Mouse (Mus musculus) embryonic fibroblast, embryonic 13.5 days (primary cell): ENCODE data around the gene Trp73. TPM values are rescaled to one million over a fixed set of nuclear protein-coding genes. Genes with fewer than 3 reads are reported as not detected.

Experiments used
- H3K27ac ChIP-seq: 2 replicates; pipeline ENCODE4 v1.5.1; 2012; ENCODE audit warnings: low read length, control low read depth, inconsistent platforms; ENCODE audit not compliant: insufficient read depth
- H3K4me1 ChIP-seq: 2 replicates; pipeline ENCODE4 v1.6.1; 2011; ENCODE audit warnings: low read length; ENCODE audit not compliant: control insufficient read depth, insufficient read depth
- H3K4me3 ChIP-seq: 2 replicates; pipeline ENCODE4 v1.5.1; 2011; ENCODE audit warnings: mild to moderate bottlenecking, control low read depth, low read length; ENCODE audit not compliant: insufficient read depth
- CTCF ChIP-seq: IDR thresholded peaks from 2 replicates; pipeline ENCODE4 v1.5.1; 2011; ENCODE audit warnings: mild to moderate bottlenecking, control low read depth, low read length, moderate library complexity, borderline replicate concordance; ENCODE audit not compliant: insufficient read depth
- POLR2A ChIP-seq: IDR thresholded peaks from 2 replicates; pipeline ENCODE4 v1.6.1; 2011; ENCODE audit warnings: low read depth, mild to moderate bottlenecking, control low read depth, low read length, moderate library complexity
- polyA plus RNA-seq: library from polyadenylated mRNA; stranded (reverse); fragments of >200 nt; gene quantifications from 2 replicates; pipeline ENCODE4 v1.2.4, GENCODE M21; 2011; ENCODE audit warnings: low read depth; ENCODE audit not compliant: missing spikeins, insufficient read length

Gene Trp73
- polyA plus RNA-seq, 1 experiment: not detected

DNA sequence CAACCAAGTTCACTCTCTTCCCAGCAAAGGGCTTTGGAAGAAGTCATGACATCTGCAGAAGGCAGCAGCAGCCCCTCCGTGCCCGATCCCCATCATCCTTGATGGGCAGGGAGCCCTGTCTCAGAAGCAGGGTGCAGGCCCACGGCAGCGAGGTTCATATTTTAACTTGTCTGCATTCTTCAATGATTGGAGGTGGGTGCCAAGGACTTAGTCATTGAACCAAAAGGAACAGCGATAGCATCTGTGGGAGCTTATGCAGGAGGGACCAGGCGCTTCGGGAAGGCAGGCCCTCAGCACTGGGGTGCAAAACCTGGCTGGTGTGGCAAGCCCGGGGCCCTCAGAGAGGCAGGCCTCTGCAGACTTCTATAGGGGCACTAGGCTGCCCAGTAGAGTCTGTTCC is 53.6 kb downstream of the Trp73 start:
- no peaks in the 10 kb centered on the region for H3K4me1 ChIP-seq
- H3K4me3 ChIP-seq: no peak overlapping the region
- no peak for TF ChIP-seq POLR2A
- TF ChIP-seq CTCF: no peak
- no peak overlapping the region for H3K27ac ChIP-seq

DNA sequence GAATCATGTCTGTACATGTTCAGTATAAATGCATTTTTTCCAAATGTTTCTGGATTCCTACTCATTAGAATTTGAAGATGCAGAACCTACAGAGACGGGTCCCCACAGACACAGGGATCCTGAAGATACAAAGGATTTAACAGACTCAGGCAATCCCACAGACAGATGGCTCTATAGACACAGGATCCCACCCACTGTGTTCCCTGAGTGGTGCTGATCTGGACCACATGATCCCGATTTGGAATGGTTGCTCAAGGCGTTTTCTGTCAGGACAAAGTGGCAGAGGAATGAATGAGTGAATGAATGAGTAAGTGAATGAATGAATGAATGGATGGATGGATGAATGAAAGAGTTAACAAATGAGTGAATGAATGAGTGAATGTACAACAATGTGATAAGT is 54.2 kb downstream of the Trp73 start:
- Histone ChIP-seq H3K4me3 (no peak overlapping the region), H3K27ac (no peak overlapping the region), H3K4me1 (no peaks in the 10 kb centered on the region)
- TF ChIP-seq CTCF: no peak
- no peak for TF ChIP-seq POLR2A

DNA sequence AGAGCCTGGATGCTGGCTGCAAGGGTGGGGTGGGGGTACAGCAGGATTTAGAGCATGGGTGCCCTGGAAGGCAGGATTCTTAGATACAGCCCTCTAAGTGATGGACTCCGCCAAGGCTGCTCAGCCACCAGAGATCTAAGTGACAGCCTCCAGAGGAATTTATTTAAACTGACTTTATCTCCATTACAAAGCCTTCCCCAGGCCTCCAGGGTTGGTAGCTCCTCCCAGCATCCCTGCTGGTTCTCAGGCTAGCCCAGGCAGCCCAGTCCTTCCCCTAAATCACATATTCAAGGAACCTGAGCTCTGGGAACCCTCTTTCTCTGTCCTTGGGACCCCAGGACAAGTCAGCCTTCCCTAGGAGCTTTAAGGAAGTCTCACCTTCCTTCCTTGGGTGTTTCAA is 58.0 kb downstream of the Trp73 start:
- H3K4me1 ChIP-seq: no peaks in the 10 kb centered on the region
- TF ChIP-seq CTCF: no peak
- TF ChIP-seq POLR2A: no peak
- no peak overlapping the region for H3K27ac ChIP-seq
- no peak overlapping the region for H3K4me3 ChIP-seq

DNA sequence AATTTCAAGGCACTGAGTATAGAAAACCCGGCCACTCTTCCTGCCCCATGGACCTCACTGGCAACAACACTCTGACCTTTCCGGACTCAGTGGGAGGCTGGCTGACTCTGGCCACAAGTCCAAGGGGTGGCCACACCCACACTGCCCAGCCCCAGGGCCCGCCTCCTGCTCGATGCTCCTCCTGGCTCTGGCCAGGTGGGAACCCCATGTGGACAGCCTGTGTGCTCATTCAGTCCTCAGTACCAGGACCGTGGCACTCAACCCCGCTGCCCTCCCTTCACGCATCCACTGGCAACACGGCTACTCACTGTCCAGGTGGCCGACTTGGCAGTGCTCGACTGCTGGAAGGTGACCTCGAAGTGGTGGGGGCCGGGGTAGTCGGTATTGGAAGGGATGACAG is 59.0 kb downstream of the Trp73 start:
- Histone ChIP-seq H3K4me1 (no peaks in the 10 kb centered on the region), H3K27ac (no peak overlapping the region), H3K4me3 (no peak overlapping the region)
- TF ChIP-seq POLR2A (no peak), CTCF (no peak)

DNA sequence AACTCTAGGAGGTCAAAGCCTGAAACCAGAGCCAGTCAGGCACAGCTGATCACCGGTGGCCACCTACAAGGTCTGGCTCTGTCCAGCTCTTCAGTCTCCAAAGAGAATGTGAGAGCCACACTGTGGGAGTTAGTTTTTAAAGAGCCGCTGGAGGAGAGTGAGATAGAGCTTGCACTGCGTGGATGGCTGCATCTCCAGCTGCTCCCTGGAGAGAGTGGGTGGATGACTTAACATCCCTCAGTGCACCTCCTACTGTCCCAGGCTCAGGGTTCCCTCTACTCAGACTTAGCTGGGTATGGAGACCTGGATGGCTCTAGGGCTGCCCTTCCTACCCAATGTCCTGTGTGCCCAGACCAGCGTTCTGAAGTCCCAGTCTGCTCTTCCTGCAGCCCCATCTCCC is 59.8 kb downstream of the Trp73 start:
- TF ChIP-seq POLR2A (no peak), CTCF (no peak)
- H3K4me3 ChIP-seq: no peak overlapping the region
- H3K4me1 ChIP-seq: no peaks in the 10 kb centered on the region
- no peak overlapping the region for H3K27ac ChIP-seq

DNA sequence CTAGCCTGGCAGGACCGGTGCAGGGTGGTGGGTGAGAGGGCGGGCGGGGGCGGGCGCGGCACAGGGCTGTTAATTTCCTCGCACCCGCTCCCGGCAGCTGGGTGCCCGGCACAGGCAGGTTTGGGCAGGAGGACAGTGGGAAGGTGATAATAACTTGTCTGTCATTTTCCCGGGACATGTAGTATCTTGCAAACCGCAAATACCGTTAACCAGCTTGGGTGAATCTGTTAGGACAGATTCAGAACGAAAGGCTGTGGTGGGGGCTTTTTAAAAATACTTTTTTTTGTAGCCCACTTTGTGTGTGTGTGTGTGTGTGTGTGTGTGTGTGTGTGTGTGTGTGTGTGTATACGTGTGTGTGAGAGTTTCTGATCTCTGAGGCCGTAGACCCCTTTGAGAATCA is 68.1 kb downstream of the Trp73 start:
- Histone ChIP-seq H3K4me3 (no peak overlapping the region), H3K27ac (no peak overlapping the region), H3K4me1 (no peaks in the 10 kb centered on the region)
- TF ChIP-seq CTCF (no peak), POLR2A (no peak)

DNA sequence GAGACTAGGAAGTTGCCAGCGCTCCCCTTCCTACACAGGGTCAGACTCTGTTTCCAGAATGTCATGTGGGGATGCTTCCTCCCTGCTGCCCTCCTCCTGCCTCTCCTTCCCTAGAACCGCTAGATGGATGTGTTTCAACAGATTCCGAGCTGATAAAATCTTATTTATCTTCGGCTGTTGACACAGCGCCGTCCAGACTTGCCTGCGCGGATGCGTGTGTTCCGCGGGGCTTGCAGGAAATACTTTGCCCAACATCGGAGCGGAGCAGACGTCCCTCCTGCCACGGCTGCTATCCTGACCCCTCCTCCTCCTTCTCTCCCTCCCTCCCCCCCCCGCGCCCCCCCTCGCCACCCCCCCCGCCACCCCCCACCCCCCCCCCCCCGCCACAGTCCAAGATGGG is 68.5 kb downstream of the Trp73 start:
- TF ChIP-seq CTCF (no peak), POLR2A (no peak)
- H3K27ac ChIP-seq: no peak overlapping the region
- H3K4me1 ChIP-seq: no peaks in the 10 kb centered on the region
- no peak overlapping the region for H3K4me3 ChIP-seq

DNA sequence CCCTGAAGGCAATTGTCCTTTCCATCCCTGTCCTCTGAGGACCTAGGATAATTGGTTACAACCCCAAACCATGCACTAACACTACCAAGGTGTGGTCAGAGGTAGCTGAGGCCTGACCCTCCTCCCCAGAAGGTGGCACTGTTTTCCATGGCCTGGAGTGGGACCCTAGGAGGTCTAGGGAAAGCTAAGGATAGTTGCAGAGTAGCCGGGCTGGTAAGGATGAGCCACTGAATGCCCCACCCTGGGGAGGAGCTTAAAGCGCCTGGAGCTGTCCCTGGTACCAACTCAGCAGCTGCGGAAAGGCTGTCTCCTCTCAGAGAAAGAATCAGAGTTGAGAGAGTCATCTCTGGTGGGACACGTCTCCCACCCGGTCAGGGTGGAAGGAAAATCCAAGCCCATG is 69.1 kb downstream of the Trp73 start:
- Histone ChIP-seq H3K4me3 (no peak overlapping the region), H3K27ac (no peak overlapping the region), H3K4me1 (no peaks in the 10 kb centered on the region)
- TF ChIP-seq CTCF (peak; percentile 15; the same call in 1 of the 2 replicates), POLR2A (no peak)

DNA sequence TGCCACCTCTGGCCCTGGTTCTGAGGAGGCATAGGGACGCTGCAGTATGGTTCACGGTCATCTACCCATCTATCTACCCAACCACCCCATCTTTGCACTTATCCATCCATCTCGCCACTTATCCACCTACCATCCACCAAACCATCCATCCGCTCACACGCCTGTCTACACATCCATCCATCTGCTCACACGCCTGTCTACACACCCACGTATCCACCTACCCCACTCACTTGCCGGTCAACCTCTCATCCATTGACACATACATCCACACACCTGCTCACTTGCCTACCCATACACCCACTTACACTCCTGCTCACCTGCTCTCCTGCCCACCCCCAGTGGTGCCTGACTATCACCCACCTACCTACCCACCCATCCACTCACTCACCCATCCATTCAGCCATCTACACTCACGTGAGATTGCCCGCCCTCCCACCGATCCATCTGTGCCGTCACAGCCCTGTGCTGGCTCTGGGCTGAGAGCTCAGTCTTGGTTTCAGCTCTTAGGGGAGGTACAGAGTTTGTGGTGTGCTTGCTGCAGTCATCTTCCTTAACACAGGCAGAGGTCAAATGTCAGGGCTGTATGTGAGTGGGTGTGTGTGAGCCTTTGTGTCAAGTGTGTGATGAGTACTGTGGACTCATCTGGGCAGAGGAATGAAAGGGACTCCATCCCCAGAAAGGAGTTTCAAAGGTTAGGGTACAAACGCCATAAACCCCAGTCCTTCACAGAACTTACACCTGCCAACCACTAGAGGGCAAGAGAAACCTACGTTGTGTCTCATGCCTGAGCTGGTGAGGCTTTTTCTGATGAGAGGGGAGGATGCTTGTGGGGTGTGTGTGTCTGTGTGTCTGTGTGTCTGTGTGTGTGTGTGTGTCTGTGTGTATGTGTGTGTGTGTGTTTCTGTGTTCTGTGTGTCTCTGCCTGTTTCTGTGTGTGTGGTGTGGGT is 74.9 kb downstream of the Trp73 start:
- Histone ChIP-seq H3K27ac (no peak overlapping the region), H3K4me1 (no peaks in the 10 kb centered on the region), H3K4me3 (no peak overlapping the region)
- TF ChIP-seq CTCF (peak; percentile 57), POLR2A (no peak)

DNA sequence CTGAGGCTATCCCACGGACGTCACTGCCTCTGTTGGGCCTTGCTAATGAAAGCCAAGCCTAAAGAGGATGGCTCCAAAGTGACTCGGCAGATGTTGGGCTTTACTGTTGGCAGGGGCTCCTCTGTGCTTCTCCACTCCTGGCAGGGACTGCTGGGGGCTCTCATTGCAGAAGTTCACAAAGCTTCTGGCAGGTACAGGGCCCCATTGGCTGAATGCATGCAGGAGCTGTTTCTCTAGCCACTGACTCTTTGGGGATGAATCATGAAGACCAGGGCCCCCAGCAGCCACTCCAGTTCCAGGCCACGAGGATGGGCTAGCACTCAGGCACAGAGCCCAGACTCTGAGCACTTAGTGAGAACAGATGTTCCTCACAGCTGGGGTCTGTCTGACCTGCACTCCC is 82.3 kb downstream of the Trp73 start:
- Histone ChIP-seq H3K27ac (no peak overlapping the region; the same call in 1 of the 2 replicates), H3K4me3 (no peak overlapping the region), H3K4me1 (peaks cover 11% of the 10 kb centered on the region)
- TF ChIP-seq CTCF (no peak), POLR2A (no peak)
